In the genomic region with DNA sequence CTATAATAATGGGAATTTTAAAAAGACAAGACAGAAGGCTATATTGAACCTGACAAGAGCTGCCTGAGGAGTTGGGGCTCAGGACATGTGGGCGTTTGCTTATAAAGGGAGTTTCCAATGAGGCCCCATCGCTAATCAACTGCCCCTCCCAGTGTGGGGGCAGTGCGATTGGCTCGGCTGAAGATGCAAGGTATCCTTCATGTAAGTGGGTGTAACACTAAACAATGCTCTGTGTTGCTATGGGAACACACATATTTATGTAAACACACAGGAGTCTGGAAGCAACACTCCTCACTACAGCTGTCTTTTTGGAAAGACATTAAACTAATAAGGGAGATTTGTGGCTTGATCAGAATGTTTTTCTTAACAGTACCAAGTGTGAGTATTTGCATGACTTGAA, we compare ENCODE assay signal across 23 mouse cellular contexts.
DNase-seq lines count a peak whose midpoint lies in the region; ATAC-seq and TF ChIP-seq lines count a peak whose summit lies in the region.
"Had no signal": no experiment of that assay in that cellular context is flagged by ENCODE, and none has a peak within 500 bp of the region (broad histone marks: within the 10 kb centered on the region; RNA-seq: fewer than 3 reads in every experiment).

No protein-coding gene starts in this region.

- H3K27ac ChIP-seq in midbrain, embryonic 14.5 days (replicated peaks; ENCODE audit: low read depth, low read length), result no peak overlapping the region
- no peak overlapping the region for H3K27ac ChIP-seq in midbrain, embryonic 13.5 days
- no peak overlapping the region for H3K27ac ChIP-seq in left cerebral cortex, adult 2 months
- H3K27ac ChIP-seq: embryonic facial prominence, embryonic 15.5 days; forebrain, embryonic 10.5 days; gastrocnemius, adult 2 months had no signal

- DNase-seq in CD4-positive, CD25-positive, alpha-beta regulatory T cell, adult 2 months (ENCODE audit: low read depth, low spot score), result peak; percentile 64
- DNase-seq in midbrain, embryonic 14.5 days, result peak; percentile 15
- peak; percentile 77 for DNase-seq in MN1 (ENCODE audit: low spot score)
- DNase-seq in left cerebral cortex, adult 2 months (ENCODE audit: extremely low spot score in 1 of 2, low spot score in 2 of 2), result no peak
- no peak for DNase-seq in layer of hippocampus, postnatal 14 days (ENCODE audit: low spot score in 2 of 2)
- DNase-seq: adrenal gland, adult 8-10 months; adrenal gland, postnatal 36 days; cerebellum, adult 2 months; cerebellum, postnatal 10 days; gastrocnemius, postnatal 25 days; heart, postnatal 36 days had no signal

- TF ChIP-seq CTCF in left cerebral cortex, adult 2 months (IDR thresholded peaks at IDR 0.05), result no peak

- no peaks in the 10 kb centered on the region for H3K9me3 ChIP-seq in midbrain, embryonic 14.5 days (ENCODE audit: control insufficient read depth, low read length)
- H3K9me3 ChIP-seq in midbrain, embryonic 13.5 days, result no peaks in the 10 kb centered on the region
- H3K9me3 ChIP-seq: embryonic facial prominence, embryonic 15.5 days; forebrain, embryonic 10.5 days; G1E; heart, embryonic 12.5 days had no signal

- H3K4me1 ChIP-seq in midbrain, embryonic 14.5 days (ENCODE audit: control insufficient read depth, insufficient read depth, low read length), result no peaks in the 10 kb centered on the region
- H3K4me1 ChIP-seq in midbrain, embryonic 13.5 days (replicated peaks), result no peaks in the 10 kb centered on the region

- no peak overlapping the region for H3K9ac ChIP-seq in midbrain, embryonic 14.5 days (replicated peaks; ENCODE audit: low read length)
- H3K9ac ChIP-seq in midbrain, embryonic 13.5 days (replicated peaks), result no peak overlapping the region
- H3K9ac ChIP-seq: embryonic facial prominence, embryonic 15.5 days; heart, embryonic 12.5 days had no signal

- no peak overlapping the region for H3K4me2 ChIP-seq in midbrain, embryonic 14.5 days (ENCODE audit: low read length)
- no peak overlapping the region for H3K4me2 ChIP-seq in midbrain, embryonic 13.5 days (replicated peaks)
- H3K4me2 ChIP-seq: embryonic facial prominence, embryonic 15.5 days had no signal

- ATAC-seq in CD4-positive, CD25-positive, alpha-beta regulatory T cell, adult 4 months, result no peak
- ATAC-seq in midbrain, embryonic 14.5 days (ENCODE audit: low FRiP score, low TSS enrichment), result no peak
- ATAC-seq in midbrain, embryonic 13.5 days, result no peak
- ATAC-seq in megakaryocyte-erythroid progenitor cell, adult 5-6 weeks (replicated peaks; ENCODE audit: low FRiP score, low TSS enrichment, poor library complexity, severe bottlenecking), result 0 out of 2 replicates have a peak, but pooled peaks have one; percentile 8
- ATAC-seq: forebrain, embryonic 14.5 days; hindbrain, embryonic 16.5 days; Patski had no signal

- no peaks in the 10 kb centered on the region for H3K36me3 ChIP-seq in midbrain, embryonic 14.5 days (ENCODE audit: control insufficient read depth, insufficient read depth, low read length)
- no peaks in the 10 kb centered on the region for H3K36me3 ChIP-seq in midbrain, embryonic 13.5 days
- H3K36me3 ChIP-seq: embryonic facial prominence, embryonic 15.5 days; forebrain, embryonic 10.5 days; G1E; heart, embryonic 12.5 days had no signal

- intact Hi-C loops in left cerebral cortex, adult 2 months (cut with DNase I), result no loop called here

- H3K27me3 ChIP-seq in midbrain, embryonic 14.5 days (ENCODE audit: control insufficient read depth, insufficient read depth, low read length), result no peaks in the 10 kb centered on the region
- no peaks in the 10 kb centered on the region for H3K27me3 ChIP-seq in midbrain, embryonic 13.5 days
- H3K27me3 ChIP-seq: embryonic facial prominence, embryonic 15.5 days; Patski had no signal

- WGBS in midbrain, embryonic 14.5 days, result 55% methylated on average over 4 of the region's 4 CpGs
- 56% methylated on average over 4 of the region's 4 CpGs for WGBS in midbrain, embryonic 13.5 days

- no peak overlapping the region for H3K4me3 ChIP-seq in midbrain, embryonic 14.5 days (replicated peaks; ENCODE audit: low read depth, low read length)
- H3K4me3 ChIP-seq in midbrain, embryonic 13.5 days (replicated peaks), result no peak overlapping the region
- H3K4me3 ChIP-seq in left cerebral cortex, adult 2 months, result no peak overlapping the region
- H3K4me3 ChIP-seq: embryonic facial prominence, embryonic 15.5 days; erythroblast, embryonic 14.5 days; forebrain, embryonic 10.5 days; gastrocnemius, adult 2 months; heart, embryonic 12.5 days had no signal

Comparison
In these comparisons a context has a peak if more than half of its experiments do, and no peak if none do; other contexts are left out.
1. DNase-seq: peak in CD4-positive, CD25-positive, alpha-beta regulatory T cell, adult 2 months (single experiment), midbrain, embryonic 14.5 days (single experiment) and MN1 (single experiment); none in left cerebral cortex, adult 2 months (0 of 2) and layer of hippocampus, postnatal 14 days (0 of 2).